21 mouse cellular contexts compared by ENCODE assay signal in the genomic region with DNA sequence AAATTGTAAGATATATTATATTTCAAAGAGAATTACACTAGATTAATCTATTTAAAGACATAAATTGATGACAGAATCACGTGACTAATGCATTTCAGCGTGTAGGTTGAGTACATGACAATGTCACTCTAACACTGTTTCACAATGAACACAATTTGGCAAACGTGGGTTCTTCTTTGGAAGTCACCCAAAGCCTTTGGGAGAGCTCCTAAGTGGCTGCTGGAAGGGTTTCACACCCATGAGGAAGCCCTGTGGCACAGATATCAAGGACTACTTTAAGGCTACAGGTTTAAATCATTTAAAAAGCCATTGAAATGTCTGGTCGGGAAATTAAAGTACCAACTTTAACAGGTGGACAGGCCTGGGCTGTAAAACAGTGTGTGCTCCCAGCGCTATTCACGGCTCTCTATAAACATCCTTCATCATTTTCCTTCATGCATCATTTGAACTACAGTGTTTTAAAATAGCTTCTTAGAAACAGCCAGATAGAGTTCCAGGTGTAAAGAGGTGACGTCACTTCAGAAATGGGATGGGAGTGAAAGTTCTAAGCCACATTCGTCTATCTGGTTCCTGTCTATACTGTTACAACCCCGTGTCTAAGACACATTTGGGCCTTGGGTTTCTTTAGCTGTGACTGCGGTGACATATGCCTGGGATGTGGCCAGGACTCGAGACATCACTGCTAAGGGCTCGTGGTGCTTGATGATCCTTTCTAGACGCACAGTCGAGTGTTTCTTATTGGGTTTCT. TPM values are rescaled to one million over a fixed set of nuclear protein-coding genes. Genes with fewer than 3 reads are reported as not detected.
DNase-seq lines count a peak whose midpoint lies in the region; ATAC-seq and TF ChIP-seq lines count a peak whose summit lies in the region.
"Had no signal": no experiment of that assay in that cellular context is flagged by ENCODE, and none has a peak within 500 bp of the region (broad histone marks: within the 10 kb centered on the region; RNA-seq: fewer than 3 reads in every experiment).

No protein-coding gene starts in this region.

- peaks cover 81% of the 10 kb centered on the region for H3K4me1 ChIP-seq in erythroblast, embryonic 14.5 days (ENCODE audit: control insufficient read depth)
- H3K4me1 ChIP-seq in testis, adult 2 months (ENCODE audit: control insufficient read depth, insufficient read depth, low read length) = 0 out of 2 replicates have a peak, but pooled peaks cover 2% of the 10 kb centered on the region
- H3K4me1 ChIP-seq in hindbrain, embryonic 14.5 days (replicated peaks; ENCODE audit: control insufficient read depth, insufficient read depth, low read length) = peaks cover 4% of the 10 kb centered on the region
- H3K4me1 ChIP-seq: embryonic facial prominence, embryonic 12.5 days had no signal

- no peak for ATAC-seq in erythroblast, adult 5-6 weeks (replicated peaks; ENCODE audit: low FRiP score, poor library complexity, severe bottlenecking)
- no peak for ATAC-seq in hindbrain, embryonic 14.5 days (ENCODE audit: low FRiP score)
- ATAC-seq: activated CD4-positive, CD25-positive, alpha-beta regulatory T cell, adult 4 months; forebrain, postnatal 0 days; midbrain, embryonic 16.5 days had no signal

- H3K27me3 ChIP-seq in erythroblast, embryonic 14.5 days (ENCODE audit: control insufficient read depth) = no peaks in the 10 kb centered on the region
- no peaks in the 10 kb centered on the region for H3K27me3 ChIP-seq in testis, adult 2 months (ENCODE audit: control insufficient read depth, insufficient read depth, low read length)
- no peaks in the 10 kb centered on the region for H3K27me3 ChIP-seq in hindbrain, embryonic 14.5 days (ENCODE audit: control insufficient read depth, insufficient read depth, low read length)
- H3K27me3 ChIP-seq: embryonic facial prominence, embryonic 12.5 days; heart, embryonic 12.5 days; hindbrain, embryonic 13.5 days; megakaryocyte, embryonic 14.5 days had no signal

- H3K27ac ChIP-seq in testis, adult 2 months (ENCODE audit: control insufficient read depth, insufficient read depth, low read depth, low read length) = peak overlapping the region; percentile 5; the same call in 1 of the 2 replicates
- H3K27ac ChIP-seq in hindbrain, embryonic 14.5 days = no peak overlapping the region
- H3K27ac ChIP-seq: embryonic facial prominence, embryonic 12.5 days; hindbrain, embryonic 13.5 days; limb, embryonic 10.5 days had no signal

- no peak overlapping the region for H3K9ac ChIP-seq in hindbrain, embryonic 14.5 days
- H3K9ac ChIP-seq: embryonic facial prominence, embryonic 12.5 days; forebrain, postnatal 0 days; heart, embryonic 12.5 days; hindbrain, embryonic 13.5 days had no signal

- DNase-seq in testis, postnatal 14 days (ENCODE audit: low spot score) = no peak
- peak; percentile 29 for DNase-seq in brain, embryonic 14.5 days (ENCODE audit: low read depth)
- no peak for DNase-seq in hindbrain, embryonic 14.5 days (ENCODE audit: low spot score)
- DNase-seq in right cerebral cortex, postnatal 14 days = no peak
- DNase-seq: cerebellum, adult 8-10 months; forebrain, postnatal 0 days; kidney, adult 9 months; kidney, postnatal 25 days; lung, adult 2 months; retina, postnatal 1 day; thymus, postnatal 25 days had no signal

- TF ChIP-seq CTCF in testis, adult 2 months (IDR thresholded peaks at IDR 0.05; ENCODE audit: control insufficient read depth, insufficient read depth, insufficient replicate concordance, low read depth, low read length) = no peak
- no peak for TF ChIP-seq CTCF in brain, embryonic 14.5 days (IDR thresholded peaks at IDR 0.05; ENCODE audit: borderline replicate concordance, extremely low read depth, insufficient read depth, insufficient read length)

- TF ChIP-seq POLR2A in testis, adult 2 months (IDR thresholded peaks at IDR 0.05; ENCODE audit: control insufficient read depth, low read depth, low read length) = no peak
- TF ChIP-seq POLR2A in brain, embryonic 14.5 days (IDR thresholded peaks at IDR 0.05; ENCODE audit: borderline replicate concordance, extremely low read depth, insufficient read depth, insufficient read length, poor library complexity, severe bottlenecking) = no peak

- 83% methylated on average over 14 of the region's 14 CpGs for WGBS in hindbrain, embryonic 14.5 days

- H3K4me2 ChIP-seq in hindbrain, embryonic 14.5 days (replicated peaks) = no peak overlapping the region
- H3K4me2 ChIP-seq: embryonic facial prominence, embryonic 12.5 days; heart, embryonic 12.5 days; hindbrain, embryonic 13.5 days had no signal

- H3K9me3 ChIP-seq in erythroblast, embryonic 14.5 days (ENCODE audit: control insufficient read depth, low read length) = no peaks in the 10 kb centered on the region
- H3K9me3 ChIP-seq in hindbrain, embryonic 14.5 days (ENCODE audit: control insufficient read depth, low read length) = no peaks in the 10 kb centered on the region
- H3K9me3 ChIP-seq: embryonic facial prominence, embryonic 12.5 days; heart, embryonic 12.5 days; hindbrain, embryonic 13.5 days; limb, embryonic 10.5 days; megakaryocyte, embryonic 14.5 days had no signal

- peak overlapping the region; percentile 96 for H3K4me3 ChIP-seq in erythroblast, embryonic 14.5 days (replicated peaks)
- no peak overlapping the region for H3K4me3 ChIP-seq in testis, adult 2 months (ENCODE audit: control insufficient read depth, low read depth, low read length)
- no peak overlapping the region for H3K4me3 ChIP-seq in hindbrain, embryonic 14.5 days (replicated peaks; ENCODE audit: low read length)
- H3K4me3 ChIP-seq: embryonic facial prominence, embryonic 12.5 days; heart, embryonic 12.5 days; hindbrain, embryonic 13.5 days; limb, embryonic 10.5 days had no signal

- peaks cover 30% of the 10 kb centered on the region for H3K36me3 ChIP-seq in erythroblast, embryonic 14.5 days (ENCODE audit: control insufficient read depth)
- H3K36me3 ChIP-seq in testis, adult 2 months (ENCODE audit: control insufficient read depth, insufficient read depth, low read length) = no peaks in the 10 kb centered on the region
- H3K36me3 ChIP-seq in hindbrain, embryonic 14.5 days (replicated peaks; ENCODE audit: control insufficient read depth, insufficient read depth) = no peaks in the 10 kb centered on the region
- H3K36me3 ChIP-seq: embryonic facial prominence, embryonic 12.5 days; heart, embryonic 12.5 days; hindbrain, embryonic 13.5 days; limb, embryonic 10.5 days had no signal

RNA-seq across cellular contexts. Expression of gene Dennd4a, which starts 3.9 kb away (rescaled TPM):
- 3.7 and 6.2 TPM in 2 replicates for polyA plus RNA-seq in erythroblast, embryonic 14.5 days (2012)
- 2,131 and 2,183 TPM in 2 replicates for total RNA-seq in erythroblast, adult 5-6 weeks (2015; ENCODE audit: low replicate concordance)
- total RNA-seq in erythroblast, adult 5-6 weeks (2017; ENCODE audit: low replicate concordance) = 2,463 and 2,483 TPM in 2 replicates
- 7.0 and 8.3 TPM in 2 replicates for polyA plus RNA-seq in testis, adult 2 months (2012; rRNA removed)
- 12.1 and 14.3 TPM in 2 replicates for polyA plus RNA-seq in brain, embryonic 14.5 days (2012; rRNA removed)
- 12.4 and 12.7 TPM in 2 replicates for polyA plus RNA-seq in hindbrain, embryonic 14.5 days (2014; fragmentation: Nextera tagmentation; extraction: Ambion mirVana)
